ENCODE assay signal across 29 mouse cellular contexts in genomic region chr13:6214189-6214588, GRCm38 (mm10).
"Had no signal": no experiment of that assay in that cellular context is flagged by ENCODE, and none has a peak within 500 bp of the region (broad histone marks: within the 10 kb centered on the region; RNA-seq: fewer than 3 reads in every experiment).

No protein-coding gene starts in this region.

- H3K9me3 ChIP-seq: embryonic facial prominence, embryonic 10.5 days; embryonic facial prominence, embryonic 12.5 days; embryonic facial prominence, embryonic 13.5 days; embryonic facial prominence, embryonic 15.5 days; forebrain, embryonic 10.5 days; forebrain, embryonic 12.5 days; forebrain, embryonic 13.5 days; forebrain, embryonic 15.5 days had no signal

- H3K4me2 ChIP-seq: embryonic facial prominence, embryonic 12.5 days; embryonic facial prominence, embryonic 13.5 days; embryonic facial prominence, embryonic 15.5 days; forebrain, embryonic 12.5 days; forebrain, embryonic 13.5 days; forebrain, embryonic 15.5 days had no signal

- H3K27me3 ChIP-seq: embryonic facial prominence, embryonic 12.5 days; embryonic facial prominence, embryonic 13.5 days; embryonic facial prominence, embryonic 15.5 days; forebrain, embryonic 12.5 days; forebrain, embryonic 13.5 days; forebrain, embryonic 15.5 days had no signal

- ATAC-seq: forebrain, embryonic 13.5 days; forebrain, embryonic 14.5 days; forebrain, embryonic 15.5 days; forebrain, embryonic 16.5 days; forebrain, postnatal 0 days had no signal

- DNase-seq: cerebellum, adult 2 months; cerebellum, adult 8-10 months; cerebellum, adult 9-10 months; cerebellum, adult 9-11 months; cerebellum, postnatal 10 days; cerebellum, postnatal 14 days; cerebellum, postnatal 25 days; cerebellum, postnatal 36 days; embryo, embryonic 11 days; forebrain, postnatal 0 days; gastrocnemius, adult 2 months; gastrocnemius, postnatal 10 days; gastrocnemius, postnatal 14 days; gastrocnemius, postnatal 25 days; gastrocnemius, postnatal 36 days; heart, adult 11 months; heart, adult 18-20 months; heart, adult 2 months had no signal

- H3K36me3 ChIP-seq: embryonic facial prominence, embryonic 10.5 days; embryonic facial prominence, embryonic 12.5 days; embryonic facial prominence, embryonic 13.5 days; embryonic facial prominence, embryonic 15.5 days; forebrain, embryonic 10.5 days; forebrain, embryonic 12.5 days; forebrain, embryonic 15.5 days had no signal

- H3K4me3 ChIP-seq: embryonic facial prominence, embryonic 10.5 days; embryonic facial prominence, embryonic 12.5 days; embryonic facial prominence, embryonic 13.5 days; embryonic facial prominence, embryonic 15.5 days; erythroblast, embryonic 14.5 days; forebrain, embryonic 10.5 days; forebrain, embryonic 12.5 days; forebrain, embryonic 13.5 days; forebrain, embryonic 15.5 days; gastrocnemius, adult 2 months; heart, adult 2 months had no signal

- H3K27ac ChIP-seq: embryonic facial prominence, embryonic 10.5 days; embryonic facial prominence, embryonic 12.5 days; embryonic facial prominence, embryonic 13.5 days; embryonic facial prominence, embryonic 15.5 days; forebrain, embryonic 10.5 days; forebrain, embryonic 12.5 days; forebrain, embryonic 13.5 days; forebrain, embryonic 15.5 days; gastrocnemius, adult 2 months; heart, adult 2 months had no signal

- H3K4me1 ChIP-seq: embryonic facial prominence, embryonic 10.5 days; embryonic facial prominence, embryonic 12.5 days; embryonic facial prominence, embryonic 13.5 days; embryonic facial prominence, embryonic 15.5 days; forebrain, embryonic 10.5 days; forebrain, embryonic 12.5 days; forebrain, embryonic 13.5 days; forebrain, embryonic 15.5 days had no signal

- H3K9ac ChIP-seq: embryonic facial prominence, embryonic 12.5 days; embryonic facial prominence, embryonic 13.5 days; embryonic facial prominence, embryonic 15.5 days; forebrain, embryonic 12.5 days; forebrain, embryonic 13.5 days; forebrain, embryonic 15.5 days; forebrain, postnatal 0 days had no signal
